18 mouse cellular contexts compared by ENCODE assay signal in genomic region chr10:116410826-116411225, GRCm38 (mm10).
DNase-seq lines count a peak whose midpoint lies in the region; ATAC-seq lines count a peak whose summit lies in the region.
"Had no signal": no experiment of that assay in that cellular context is flagged by ENCODE, and none has a peak within 500 bp of the region (broad histone marks: within the 10 kb centered on the region; RNA-seq: fewer than 3 reads in every experiment).

No protein-coding gene starts in this region.

- ATAC-seq in heart, embryonic 12.5 days (ENCODE audit: insufficient number of reproducible peaks, low FRiP score) = no peak
- no peak for ATAC-seq in limb, embryonic 13.5 days (ENCODE audit: low FRiP score, low read depth)
- no peak for ATAC-seq in liver, embryonic 11.5 days (replicated peaks; ENCODE audit: low FRiP score)
- ATAC-seq: forebrain, embryonic 15.5 days; hindbrain, postnatal 0 days had no signal

- no peak overlapping the region for H3K9ac ChIP-seq in heart, embryonic 12.5 days
- 0 out of 2 replicates have a peak overlapping the region, but pooled peaks have one; percentile 6 for H3K9ac ChIP-seq in limb, embryonic 13.5 days
- H3K9ac ChIP-seq in liver, embryonic 11.5 days (ENCODE audit: low read depth, low read length) = no peak overlapping the region
- H3K9ac ChIP-seq: embryonic facial prominence, embryonic 15.5 days; forebrain, embryonic 15.5 days; hindbrain, embryonic 13.5 days had no signal

- no peaks in the 10 kb centered on the region for H3K27me3 ChIP-seq in heart, embryonic 12.5 days (replicated peaks)
- H3K27me3 ChIP-seq in limb, embryonic 13.5 days = 0 out of 2 replicates have a peak, but pooled peaks cover 3% of the 10 kb centered on the region
- no peaks in the 10 kb centered on the region for H3K27me3 ChIP-seq in limb, embryonic 10.5 days (ENCODE audit: low read depth, poor library complexity, severe bottlenecking)
- H3K27me3 ChIP-seq in liver, embryonic 11.5 days (replicated peaks; ENCODE audit: control insufficient read depth, insufficient read depth, low read length) = no peaks in the 10 kb centered on the region
- H3K27me3 ChIP-seq: embryonic facial prominence, embryonic 15.5 days; forebrain, embryonic 15.5 days; hindbrain, embryonic 13.5 days had no signal

- H3K4me1 ChIP-seq in heart, embryonic 12.5 days (replicated peaks) = peaks cover 14% of the 10 kb centered on the region
- peaks cover 10% of the 10 kb centered on the region for H3K4me1 ChIP-seq in limb, embryonic 13.5 days
- peaks cover 22% of the 10 kb centered on the region for H3K4me1 ChIP-seq in limb, embryonic 10.5 days
- H3K4me1 ChIP-seq in liver, embryonic 11.5 days (replicated peaks; ENCODE audit: control insufficient read depth, insufficient read depth, low read length) = no peaks in the 10 kb centered on the region
- H3K4me1 ChIP-seq: embryonic facial prominence, embryonic 15.5 days had no signal

- WGBS in heart, embryonic 12.5 days = 24% methylated on average over 9 of the region's 9 CpGs
- WGBS in limb, embryonic 13.5 days = 19% methylated on average over 9 of the region's 9 CpGs
- 41% methylated on average over 9 of the region's 9 CpGs for WGBS in limb, embryonic 10.5 days
- 38% methylated on average over 9 of the region's 9 CpGs for WGBS in liver, embryonic 11.5 days

- DNase-seq in heart, adult 18-20 months = no peak
- no peak for DNase-seq in limb, embryonic 10.5 days (ENCODE audit: low spot score)
- peak; percentile 43 for DNase-seq in adrenal gland, postnatal 14 days
- DNase-seq in frontal cortex, postnatal 36 days (ENCODE audit: low spot score in 2 of 2) = no peak
- DNase-seq in liver, embryonic 11.5 days (ENCODE audit: low spot score) = no peak
- DNase-seq: cerebellum, adult 11 months; cerebellum, adult 8-10 months; cerebellum, postnatal 14 days; embryo, embryonic 11 days; gastrocnemius, postnatal 14 days; kidney, adult 11 months; kidney, adult 9 months had no signal

- peak overlapping the region; percentile 25; the same call in 1 of the 2 replicates for H3K4me2 ChIP-seq in heart, embryonic 12.5 days
- H3K4me2 ChIP-seq in limb, embryonic 13.5 days (replicated peaks) = no peak overlapping the region
- no peak overlapping the region for H3K4me2 ChIP-seq in liver, embryonic 11.5 days
- H3K4me2 ChIP-seq: embryonic facial prominence, embryonic 15.5 days; forebrain, embryonic 15.5 days; hindbrain, embryonic 13.5 days had no signal

- no peaks in the 10 kb centered on the region for H3K9me3 ChIP-seq in heart, embryonic 12.5 days (replicated peaks)
- H3K9me3 ChIP-seq in limb, embryonic 13.5 days = no peaks in the 10 kb centered on the region; the same call in none of the 2 replicates
- H3K9me3 ChIP-seq in limb, embryonic 10.5 days (replicated peaks) = no peaks in the 10 kb centered on the region
- no peaks in the 10 kb centered on the region for H3K9me3 ChIP-seq in liver, embryonic 11.5 days (ENCODE audit: control insufficient read depth, low read length)
- H3K9me3 ChIP-seq: embryonic facial prominence, embryonic 15.5 days; forebrain, embryonic 15.5 days; hindbrain, embryonic 13.5 days had no signal

- no peak overlapping the region for H3K4me3 ChIP-seq in heart, embryonic 12.5 days
- H3K4me3 ChIP-seq in limb, embryonic 13.5 days = no peak overlapping the region
- H3K4me3 ChIP-seq in limb, embryonic 10.5 days = no peak overlapping the region
- H3K4me3 ChIP-seq in liver, embryonic 11.5 days (ENCODE audit: low read depth, low read length) = no peak overlapping the region
- H3K4me3 ChIP-seq: embryonic facial prominence, embryonic 15.5 days; forebrain, embryonic 15.5 days; hindbrain, embryonic 13.5 days had no signal

- no peaks in the 10 kb centered on the region for H3K36me3 ChIP-seq in heart, embryonic 12.5 days
- H3K36me3 ChIP-seq in limb, embryonic 13.5 days = peaks cover 12% of the 10 kb centered on the region
- no peaks in the 10 kb centered on the region for H3K36me3 ChIP-seq in limb, embryonic 10.5 days
- H3K36me3 ChIP-seq in liver, embryonic 11.5 days (ENCODE audit: control insufficient read depth, insufficient read depth, low read length) = no peaks in the 10 kb centered on the region
- H3K36me3 ChIP-seq: embryonic facial prominence, embryonic 15.5 days; forebrain, embryonic 15.5 days had no signal

- H3K27ac ChIP-seq in heart, embryonic 12.5 days (ENCODE audit: poor library complexity, severe bottlenecking) = no peak overlapping the region
- H3K27ac ChIP-seq in limb, embryonic 13.5 days = no peak overlapping the region
- no peak overlapping the region for H3K27ac ChIP-seq in limb, embryonic 10.5 days
- H3K27ac ChIP-seq in liver, embryonic 11.5 days (ENCODE audit: low read depth, low read length) = no peak overlapping the region
- H3K27ac ChIP-seq: embryonic facial prominence, embryonic 15.5 days; forebrain, embryonic 15.5 days; hindbrain, embryonic 13.5 days; hindbrain, postnatal 0 days had no signal
